Mouse (Mus musculus) ES-Bruce4 (cell line): ENCODE results near the gene Podnl1. TPM values are rescaled to one million over a fixed set of nuclear protein-coding genes. Genes with fewer than 3 reads are reported as not detected.

ENCODE experiments used
- H3K27ac ChIP-seq: 2 replicates; pipeline ENCODE4 v1.5.1; 2012; ENCODE audit warnings: low read length, inconsistent platforms; ENCODE audit not compliant: insufficient read depth
- H3K27me3 ChIP-seq: 2 replicates; pipeline ENCODE4 v1.6.1; 2012; ENCODE audit warnings: mild to moderate bottlenecking, low read length, inconsistent platforms; ENCODE audit not compliant: control insufficient read depth, poor library complexity, insufficient read depth, severe bottlenecking
- H3K36me3 ChIP-seq: 2 replicates; pipeline ENCODE4 v1.6.1; 2012; ENCODE audit warnings: inconsistent platforms, mild to moderate bottlenecking, low read length, moderate library complexity; ENCODE audit not compliant: control insufficient read depth, poor library complexity, insufficient read depth, severe bottlenecking
- H3K4me1 ChIP-seq: one replicate; pipeline ENCODE4 v1.8.1; 2011; ENCODE audit warnings: low read length; ENCODE audit not compliant: control insufficient read depth, insufficient read depth
- H3K4me3 ChIP-seq: 2 replicates; pipeline ENCODE4 v1.5.1; 2011; ENCODE audit warnings: low read depth, mild to moderate bottlenecking, low read length
- H3K9ac ChIP-seq: 2 replicates; pipeline ENCODE4 v1.6.1; 2012; ENCODE audit warnings: low read depth, mild to moderate bottlenecking, inconsistent platforms; ENCODE audit not compliant: poor library complexity, severe bottlenecking
- H3K9me3 ChIP-seq: replicated peaks from 2 replicates; pipeline ENCODE4 v1.6.1; 2012; ENCODE audit warnings: mild to moderate bottlenecking, low read length, inconsistent platforms; ENCODE audit not compliant: control insufficient read depth, poor library complexity, insufficient read depth, severe bottlenecking
- CTCF ChIP-seq: IDR thresholded peaks from one replicate; pipeline ENCODE4 v1.8.1; 2011; ENCODE audit warnings: low read depth, low read length
- EP300 ChIP-seq: IDR thresholded peaks from 2 replicates; pipeline ENCODE4 v1.6.1; 2011; ENCODE audit warnings: low read depth, low read length; ENCODE audit not compliant: insufficient read depth
- POLR2A ChIP-seq: IDR thresholded peaks from one replicate; pipeline ENCODE4 v1.8.1; 2011; ENCODE audit warnings: low read length; ENCODE audit not compliant: insufficient read depth
- polyA plus RNA-seq: library from polyadenylated mRNA; stranded (reverse); fragments of >200 nt; gene quantifications from 2 replicates; pipeline ENCODE4 v1.2.4, GENCODE M21; 2011; ENCODE audit warnings: low read depth; ENCODE audit not compliant: missing spikeins, insufficient read depth, insufficient read length

Podnl1 gene
- polyA plus RNA-seq, 1 experiment = 0.33 TPM

DNA sequence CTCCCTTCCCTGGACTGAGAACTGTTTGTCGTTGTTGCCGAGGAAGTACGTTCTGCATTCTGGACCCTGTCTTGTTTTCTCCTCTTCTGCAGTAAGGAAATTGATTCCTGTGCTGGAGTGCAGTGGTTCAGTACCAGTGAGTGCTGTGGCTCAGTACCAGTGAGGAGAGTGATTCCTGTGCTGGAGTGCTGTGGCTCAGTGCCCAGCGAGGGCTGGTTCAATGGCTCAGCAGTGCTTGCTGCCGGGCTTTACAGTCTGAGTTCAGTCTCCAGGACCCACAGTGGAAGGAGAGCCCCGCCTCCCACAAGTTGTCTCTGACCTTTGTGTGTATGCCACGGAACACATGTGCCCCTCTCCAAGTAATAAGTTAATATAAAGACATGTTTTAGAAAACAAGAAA, 38.6 kb upstream of the Podnl1 start:
- Histone ChIP-seq H3K4me1 (peaks cover 2% of the 10 kb centered on the region), H3K9me3 (no peaks in the 10 kb centered on the region), H3K27ac (no peak overlapping the region), H3K27me3 (no peaks in the 10 kb centered on the region), H3K4me3 (no peak overlapping the region), H3K9ac (no peak overlapping the region), H3K36me3 (no peaks in the 10 kb centered on the region; the same call in 1 of the 2 replicates)
- TF ChIP-seq EP300 (no peak), POLR2A (no peak), CTCF (no peak)

DNA sequence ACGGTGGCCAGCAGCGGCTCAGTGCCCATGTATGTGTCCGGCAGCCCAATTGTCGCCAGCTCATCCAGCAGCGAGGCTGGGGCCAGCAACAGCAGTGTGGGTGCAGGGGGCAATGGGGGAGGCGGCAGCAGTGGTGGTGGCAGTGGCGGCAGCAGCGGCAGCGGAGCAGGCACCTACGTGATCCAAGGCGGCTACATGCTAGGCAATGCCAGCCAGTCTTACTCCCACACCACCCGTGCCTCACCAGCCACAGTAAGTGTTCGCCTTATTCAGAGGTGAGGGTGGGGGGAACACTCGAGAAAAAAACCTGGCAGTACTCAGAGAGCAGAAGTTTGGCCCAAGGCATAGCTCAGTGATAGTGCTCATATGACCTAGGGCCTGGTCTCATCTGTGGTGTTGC, 38.0 kb upstream of the Podnl1 start:
- no peak overlapping the region for H3K9ac ChIP-seq
- H3K9me3 ChIP-seq = no peaks in the 10 kb centered on the region
- H3K4me1 ChIP-seq = peaks cover 2% of the 10 kb centered on the region
- no peak for TF ChIP-seq POLR2A
- TF ChIP-seq CTCF = no peak
- TF ChIP-seq EP300 = no peak
- H3K4me3 ChIP-seq = no peak overlapping the region
- H3K27me3 ChIP-seq = no peaks in the 10 kb centered on the region
- H3K36me3 ChIP-seq = no peaks in the 10 kb centered on the region; the same call in 1 of the 2 replicates
- H3K27ac ChIP-seq = no peak overlapping the region

DNA sequence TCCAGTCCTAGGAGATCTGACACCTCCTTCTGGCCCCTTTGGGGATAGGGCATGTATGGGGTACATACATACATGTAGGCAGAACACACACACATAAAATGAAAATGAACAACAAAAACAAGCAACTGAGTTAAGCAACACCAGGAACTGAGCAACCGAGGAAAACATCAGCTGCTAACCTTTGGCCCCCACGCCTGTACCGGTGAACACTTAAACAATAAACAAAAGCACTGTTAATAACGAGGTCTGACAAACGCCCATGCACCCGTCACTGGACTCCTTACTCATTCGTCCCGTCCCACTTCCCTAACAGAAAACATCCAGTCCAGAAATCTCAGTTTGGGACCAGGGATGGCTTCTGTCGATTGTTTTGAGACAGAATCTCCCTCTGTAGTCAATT, 36.5 kb upstream of the Podnl1 start:
- H3K4me1 ChIP-seq = no peaks in the 10 kb centered on the region
- TF ChIP-seq POLR2A (no peak), EP300 (no peak), CTCF (no peak)
- H3K9me3 ChIP-seq = no peaks in the 10 kb centered on the region
- H3K27ac ChIP-seq = no peak overlapping the region
- H3K36me3 ChIP-seq = no peaks in the 10 kb centered on the region; the same call in 1 of the 2 replicates
- H3K27me3 ChIP-seq = no peaks in the 10 kb centered on the region
- H3K4me3 ChIP-seq = no peak overlapping the region
- H3K9ac ChIP-seq = no peak overlapping the region

DNA sequence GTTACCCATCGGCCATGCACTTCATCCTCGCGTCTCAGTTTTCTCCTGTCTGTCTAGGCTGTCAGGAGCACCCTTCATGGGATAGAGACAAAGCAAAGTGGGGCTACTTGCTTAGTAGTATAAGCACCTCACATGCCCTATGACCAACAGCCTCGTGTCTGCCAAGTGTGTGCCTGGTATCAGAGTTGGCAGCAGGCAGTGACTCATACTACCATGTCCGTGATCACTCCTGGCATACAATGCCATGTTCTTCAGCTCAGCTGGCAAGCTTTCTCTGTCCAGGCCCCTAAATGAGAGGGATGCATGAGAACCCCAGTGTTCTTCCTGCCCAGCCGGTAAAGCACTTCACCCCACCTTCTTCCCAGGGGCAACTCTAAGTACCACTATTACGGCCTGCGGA, 35.2 kb upstream of the Podnl1 start:
- no peaks in the 10 kb centered on the region for H3K27me3 ChIP-seq
- no peak for TF ChIP-seq EP300
- TF ChIP-seq CTCF = no peak
- TF ChIP-seq POLR2A = no peak
- H3K9me3 ChIP-seq = no peaks in the 10 kb centered on the region
- H3K4me1 ChIP-seq = no peaks in the 10 kb centered on the region
- H3K4me3 ChIP-seq = no peak overlapping the region
- H3K27ac ChIP-seq = no peak overlapping the region
- no peak overlapping the region for H3K9ac ChIP-seq
- H3K36me3 ChIP-seq = no peaks in the 10 kb centered on the region; the same call in 1 of the 2 replicates

DNA sequence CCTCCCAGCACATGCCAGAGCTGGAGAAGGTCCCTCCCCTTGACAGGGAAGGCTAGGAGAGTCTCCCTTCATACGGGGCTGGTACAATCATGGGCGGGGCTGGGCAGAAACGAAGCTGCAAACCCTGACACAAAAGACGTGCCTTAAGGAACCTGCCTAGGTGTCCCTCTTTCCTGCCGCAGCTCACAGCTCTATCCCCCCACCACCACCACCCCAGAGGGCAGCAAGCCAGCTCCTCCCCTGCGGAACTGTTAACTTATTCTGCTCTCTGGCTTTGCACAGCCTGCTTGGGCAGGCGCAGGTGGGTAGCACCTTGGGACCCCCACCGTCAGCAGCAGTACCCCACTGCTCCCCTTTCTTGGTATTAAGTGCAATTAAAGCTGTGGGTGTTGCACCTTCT, 29.7 kb upstream of the Podnl1 start:
- Histone ChIP-seq H3K9me3 (no peaks in the 10 kb centered on the region), H3K4me3 (no peak overlapping the region), H3K4me1 (no peaks in the 10 kb centered on the region), H3K36me3 (peaks cover 20% of the 10 kb centered on the region), H3K27me3 (no peaks in the 10 kb centered on the region), H3K27ac (no peak overlapping the region), H3K9ac (no peak overlapping the region)
- no peak for TF ChIP-seq EP300
- TF ChIP-seq CTCF = no peak
- TF ChIP-seq POLR2A = no peak

DNA sequence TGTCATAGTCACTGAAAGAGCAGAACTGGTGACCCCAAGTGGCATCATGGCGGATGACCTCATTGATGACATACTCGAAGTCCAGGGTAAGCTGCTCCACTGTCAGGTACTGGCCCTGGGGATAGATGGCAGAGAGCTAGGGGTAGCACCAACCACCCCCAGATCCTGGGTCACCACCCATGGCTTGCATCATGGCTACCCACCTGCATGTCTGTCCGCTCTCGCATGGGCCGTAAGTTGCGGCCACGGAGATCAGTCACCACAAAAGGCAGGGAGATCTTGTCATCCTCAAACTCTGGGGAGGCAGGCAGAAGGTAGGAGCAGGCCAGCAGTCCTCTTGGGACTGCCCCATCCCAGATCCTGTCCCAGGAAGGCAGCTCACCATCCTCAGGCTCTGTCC, 27.4 kb upstream of the Podnl1 start:
- no peaks in the 10 kb centered on the region for H3K27me3 ChIP-seq
- no peaks in the 10 kb centered on the region for H3K4me1 ChIP-seq
- no peak overlapping the region for H3K9ac ChIP-seq
- no peak overlapping the region for H3K4me3 ChIP-seq
- H3K9me3 ChIP-seq = no peaks in the 10 kb centered on the region
- no peak overlapping the region for H3K27ac ChIP-seq
- TF ChIP-seq EP300 = no peak
- TF ChIP-seq CTCF = no peak
- TF ChIP-seq POLR2A = no peak
- H3K36me3 ChIP-seq = peaks cover 33% of the 10 kb centered on the region
